Mouse (Mus musculus) mouse trophoblast stem cell (cell line): ENCODE results near the gene Adcy9.

Source experiments
- in situ Hi-C, 2 experiments: fragments of 300-500 bp; cut with MseI, MboI; formaldehyde crosslinking; loops; 2 replicates in 1 of 2; 3 replicates in 1 of 2; pipeline ENCODE4 v1.15.1; 2025

Gene Adcy9

DNA sequence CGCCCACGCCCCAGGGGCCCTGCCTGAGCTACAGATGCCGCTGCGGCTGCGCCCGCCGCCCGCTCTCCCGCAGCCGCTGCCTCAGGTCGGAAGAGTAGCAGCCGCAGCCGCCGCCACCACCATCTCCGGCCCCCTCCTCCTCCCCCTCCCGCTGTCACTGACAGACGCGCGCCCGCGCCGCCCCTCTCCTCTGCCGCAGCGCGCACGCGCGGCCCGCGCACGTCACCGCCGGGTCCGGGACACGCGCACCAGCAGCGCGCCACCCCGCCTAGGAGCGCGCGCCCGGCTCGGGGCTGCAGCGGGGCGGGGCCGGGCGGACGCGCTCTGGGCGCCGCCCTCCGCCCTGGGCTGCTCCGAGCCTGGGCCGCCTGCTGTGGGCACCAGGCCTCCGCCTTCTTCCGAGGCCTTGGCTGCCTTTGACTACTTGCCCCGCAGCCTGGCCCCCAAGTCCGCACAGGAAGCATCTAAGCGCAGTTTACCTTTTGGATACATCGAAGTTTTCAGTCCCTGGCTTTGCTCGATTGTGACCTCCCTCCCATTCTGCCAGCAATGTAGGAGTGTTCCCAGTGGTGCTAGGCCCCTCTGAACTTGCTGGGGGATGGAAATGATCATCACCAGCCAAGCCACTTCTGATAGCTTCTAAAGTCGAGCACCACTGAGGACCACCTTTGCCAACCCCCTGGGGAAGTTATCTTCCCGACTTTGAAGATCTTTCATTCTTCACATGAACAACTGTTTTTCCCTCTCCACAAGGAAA, at the start of gene Adcy9:
TSS of gene Adcy9 (minus strand) at position 201 of the 757 bp plus-strand sequence.
- in situ Hi-C loops = no loop called here

DNA sequence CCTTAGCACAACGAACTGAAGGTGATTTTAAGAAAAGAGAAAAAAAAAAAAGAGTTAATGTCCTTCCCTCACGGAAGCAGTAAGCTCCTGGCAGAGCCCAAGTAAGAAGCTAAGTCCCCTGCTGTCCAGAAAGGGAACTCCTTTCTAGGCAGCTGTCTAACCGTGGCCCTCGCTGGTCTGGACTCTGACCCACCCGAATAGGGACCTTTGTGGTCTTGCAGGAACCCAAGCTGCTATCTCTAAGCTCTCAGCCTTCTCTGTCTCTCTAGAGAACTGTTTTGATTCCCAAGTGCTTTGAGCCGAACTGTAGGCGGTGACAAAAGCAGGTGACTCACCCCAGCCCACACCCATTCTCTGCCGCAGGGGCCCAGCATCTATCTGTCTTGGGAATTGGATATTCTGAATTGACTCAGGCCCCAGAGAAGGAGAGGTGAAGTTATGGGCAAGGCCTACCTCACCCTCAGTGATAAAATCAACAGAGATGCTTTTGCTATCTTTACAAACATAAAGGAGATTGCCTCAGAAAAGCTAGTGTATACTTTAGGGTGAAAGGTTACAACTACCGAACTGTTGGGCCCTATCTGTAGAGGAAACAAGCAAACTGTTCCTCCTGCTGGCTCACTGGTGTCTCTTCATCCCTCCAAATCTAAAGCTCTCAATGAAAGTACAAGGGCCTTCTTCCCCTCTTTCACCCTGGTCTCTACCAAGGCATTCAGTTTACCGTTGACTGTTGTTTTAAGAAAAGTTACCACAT, 49.5 kb upstream of the Adcy9 start:
- in situ Hi-C loops = no loop called here

GRCm38 (mm10) chr16:4464529-4465089, 44.3 kb upstream of the Adcy9 start:
- in situ Hi-C loops = no loop called here

DNA sequence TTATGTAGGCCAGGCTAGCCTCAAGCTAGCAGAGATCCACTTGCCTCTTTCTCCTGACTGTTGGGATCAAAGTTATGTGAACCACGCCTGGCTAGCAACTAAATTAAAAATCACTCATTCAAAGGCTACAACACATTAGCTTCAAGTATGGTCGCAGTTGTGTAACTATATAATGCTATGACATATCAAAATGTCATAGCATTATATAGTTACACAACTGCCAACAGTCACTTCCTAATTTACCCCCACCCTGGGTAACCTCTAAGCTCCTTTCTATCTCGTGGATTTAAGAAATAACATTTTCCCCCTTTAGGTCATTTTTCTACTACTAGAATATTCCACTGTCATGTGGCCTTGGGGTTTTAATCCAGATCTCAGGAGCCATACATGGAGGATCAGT, 37.6 kb upstream of the Adcy9 start:
- in situ Hi-C loops = no loop called here

DNA sequence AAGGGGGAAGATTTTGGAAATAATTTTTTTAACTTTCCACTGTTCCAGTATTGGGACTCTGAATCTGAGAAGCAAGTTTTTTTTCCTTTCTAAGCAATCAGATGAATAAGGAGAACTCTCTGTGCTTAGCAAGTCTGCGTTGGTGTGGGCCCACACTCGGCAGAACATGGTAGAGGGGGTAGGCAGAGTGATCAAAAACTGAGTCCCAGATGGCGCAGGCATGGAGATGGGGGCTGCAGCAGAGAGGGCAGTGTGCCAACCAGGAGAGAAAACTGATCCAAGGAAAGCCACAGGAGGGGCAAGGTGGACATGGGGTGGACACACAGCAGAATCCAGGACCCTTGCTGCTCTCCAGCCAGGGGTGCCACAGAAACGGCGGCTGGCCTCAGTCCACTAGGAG, 36.1 kb upstream of the Adcy9 start:
- in situ Hi-C loops = no loop called here

DNA sequence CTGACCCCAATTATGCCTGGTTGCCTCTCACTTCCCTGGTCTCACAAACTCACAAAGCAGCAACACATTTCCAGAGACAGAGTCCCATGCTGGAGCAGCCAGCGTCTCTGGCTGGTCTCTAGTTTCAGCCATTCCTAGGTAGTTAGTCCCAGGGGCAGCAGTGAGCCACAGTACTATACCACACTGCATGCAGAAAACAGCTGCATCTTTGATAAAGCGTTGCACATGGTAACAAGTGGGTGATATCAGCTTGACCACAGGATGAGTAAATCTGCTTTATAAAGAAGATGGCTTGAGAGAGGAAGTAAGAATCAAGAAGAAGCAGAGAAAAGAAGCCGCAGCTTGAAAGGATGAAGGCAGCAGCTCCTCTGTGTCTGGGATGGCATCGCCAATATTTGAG, 35.4 kb upstream of the Adcy9 start:
- in situ Hi-C loops = no loop called here

DNA sequence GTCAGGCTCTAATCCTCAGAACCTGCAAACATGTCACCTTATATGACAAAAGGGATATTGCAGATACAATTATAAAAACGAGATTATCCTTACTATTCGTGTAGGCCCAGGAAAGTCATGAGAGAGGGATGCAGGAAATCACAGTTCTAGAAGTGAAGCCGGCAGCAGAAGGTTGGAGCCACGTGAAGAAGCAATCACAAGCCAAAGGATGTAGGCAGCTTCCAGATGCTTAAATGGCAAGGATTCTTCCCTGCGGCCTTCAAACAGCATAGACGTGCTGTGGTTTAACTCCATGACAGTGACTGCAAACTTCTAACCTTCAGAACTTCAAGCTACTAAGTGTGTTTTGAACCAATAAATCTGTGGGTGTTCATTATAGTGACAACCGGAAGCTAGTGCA, 34.3 kb upstream of the Adcy9 start:
- in situ Hi-C loops = no loop called here

- in situ Hi-C loops = no loop called here
Measured at GRCm38 (mm10) chr16:4449418-4449817, 29.1 kb upstream of the Adcy9 start.

DNA sequence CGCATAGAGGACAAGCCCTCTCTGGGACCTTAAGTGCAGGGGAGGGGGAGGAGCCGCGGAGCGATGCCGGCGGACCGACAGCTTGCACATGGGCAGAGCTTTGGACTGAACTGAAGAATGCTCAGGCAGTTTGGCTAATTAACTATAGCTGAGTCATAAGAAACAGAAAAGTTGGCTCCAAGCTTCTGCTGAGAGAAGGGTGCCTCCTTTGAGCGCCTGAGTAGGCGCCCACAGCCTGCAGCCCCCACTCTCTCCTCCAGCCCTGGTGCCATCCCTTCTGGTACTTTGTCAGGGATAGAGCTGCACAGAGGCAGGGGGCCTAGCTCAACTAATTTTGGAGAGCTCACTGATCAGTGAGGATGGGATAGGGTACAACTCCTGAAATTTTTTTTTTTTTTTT, 27.9 kb upstream of the Adcy9 start:
- in situ Hi-C loops = no loop called here

DNA sequence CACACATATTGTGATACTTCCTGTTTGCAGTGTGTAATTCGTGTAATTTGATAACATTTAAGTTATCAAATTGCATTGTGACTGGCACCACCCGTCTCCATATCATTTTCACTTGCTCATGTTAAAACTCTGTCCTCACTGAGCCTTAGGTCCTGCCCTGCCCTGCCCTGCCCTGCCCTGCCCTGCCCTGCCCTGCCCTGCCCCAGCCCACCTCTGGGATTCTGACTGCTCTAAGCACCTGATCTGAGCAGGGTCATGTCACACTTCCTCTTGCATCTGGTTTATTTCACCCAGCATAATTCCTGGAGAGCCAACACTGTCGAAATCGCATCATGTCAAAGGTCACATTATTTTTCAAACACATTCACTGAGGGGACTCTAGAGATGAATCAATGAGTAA, 26.1 kb upstream of the Adcy9 start:
- in situ Hi-C loops = no loop called here

GRCm38 (mm10) chr16:4444378-4444777, 24.1 kb upstream of the Adcy9 start:
- in situ Hi-C loops = no loop called here

DNA sequence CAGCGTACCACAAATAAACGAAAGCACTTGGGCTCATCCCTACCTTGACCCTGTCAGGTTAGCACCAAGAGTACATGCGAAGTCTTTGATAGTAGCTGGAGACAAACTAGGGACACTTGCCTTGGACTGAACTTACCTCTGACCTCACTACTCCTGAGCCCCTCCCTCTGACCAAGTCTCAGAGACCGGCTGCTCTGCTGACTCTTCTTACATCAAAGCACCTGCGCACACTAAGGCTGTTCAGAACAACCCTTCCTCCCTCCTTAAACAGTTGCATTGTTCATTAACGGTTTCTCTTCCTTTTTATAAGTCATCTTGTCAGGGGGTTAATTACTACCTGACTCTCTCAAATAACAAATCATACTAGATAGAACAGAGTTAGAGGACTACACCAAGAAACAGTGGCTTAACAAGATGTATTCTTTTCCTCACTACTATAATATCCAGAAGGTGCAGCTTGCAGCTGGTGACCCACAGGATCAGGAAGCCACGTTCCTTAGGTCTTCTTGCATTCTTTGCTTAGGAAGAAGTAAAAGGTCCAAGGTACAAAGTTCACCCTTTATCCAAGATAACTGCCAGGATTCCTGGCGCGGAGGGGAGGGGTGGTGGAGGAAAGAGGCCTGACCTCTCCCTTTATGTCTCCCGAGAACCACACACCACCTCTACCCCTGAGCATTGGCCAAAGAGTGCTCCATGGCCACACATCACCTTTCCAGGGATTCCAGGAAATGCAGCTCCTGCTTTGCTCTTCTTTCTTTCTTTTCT, 19.2 kb upstream of the Adcy9 start:
- in situ Hi-C loops = no loop called here

GRCm38 (mm10) chr16:4436738-4437137, 16.4 kb upstream of the Adcy9 start:
- in situ Hi-C loops = no loop called here

GRCm38 (mm10) chr16:4435371-4435770, 15.1 kb upstream of the Adcy9 start:
- in situ Hi-C loops = no loop called here

- in situ Hi-C loops = no loop called here
Measured at GRCm38 (mm10) chr16:4431841-4432240, 11.5 kb upstream of the Adcy9 start.

DNA sequence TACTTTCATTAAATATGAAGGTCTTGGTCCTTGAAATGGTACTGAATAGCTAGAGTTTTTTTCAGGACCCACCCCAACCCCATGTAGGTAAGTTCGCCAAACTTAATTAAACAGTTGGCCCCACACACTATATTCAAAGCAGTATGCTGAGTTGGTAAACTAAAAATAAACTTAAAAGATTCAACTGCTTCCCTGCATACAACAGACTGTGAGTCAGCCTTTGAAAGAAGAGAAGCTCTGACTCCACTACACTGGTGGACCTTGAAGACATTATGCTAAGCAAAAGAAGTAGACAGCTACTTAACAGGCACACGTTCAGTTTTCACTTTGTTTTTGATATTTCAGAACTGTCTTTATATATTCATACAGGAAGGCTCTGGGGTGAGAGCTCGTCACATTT, 10.7 kb upstream of the Adcy9 start:
- in situ Hi-C loops = no loop called here

DNA sequence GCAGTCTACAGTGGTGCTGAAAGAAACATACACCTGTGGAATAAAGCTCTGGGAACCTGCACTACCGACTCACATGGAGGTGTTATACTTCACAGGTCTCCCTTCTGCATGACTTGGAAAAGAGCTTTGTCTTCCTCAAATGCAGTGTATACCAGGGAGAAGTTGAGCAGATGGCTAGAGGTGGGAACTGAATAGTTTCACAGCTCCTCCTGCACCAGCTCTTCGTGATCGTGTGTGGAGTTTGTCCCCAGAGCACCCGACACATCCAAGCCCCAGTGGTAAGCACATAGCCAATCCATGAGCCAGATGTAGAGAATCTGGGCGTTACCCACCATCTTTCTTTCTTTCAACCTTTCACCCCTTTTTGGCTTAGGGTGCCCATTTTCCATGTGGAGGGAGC, 9.9 kb upstream of the Adcy9 start:
- in situ Hi-C loops = no loop called here

DNA sequence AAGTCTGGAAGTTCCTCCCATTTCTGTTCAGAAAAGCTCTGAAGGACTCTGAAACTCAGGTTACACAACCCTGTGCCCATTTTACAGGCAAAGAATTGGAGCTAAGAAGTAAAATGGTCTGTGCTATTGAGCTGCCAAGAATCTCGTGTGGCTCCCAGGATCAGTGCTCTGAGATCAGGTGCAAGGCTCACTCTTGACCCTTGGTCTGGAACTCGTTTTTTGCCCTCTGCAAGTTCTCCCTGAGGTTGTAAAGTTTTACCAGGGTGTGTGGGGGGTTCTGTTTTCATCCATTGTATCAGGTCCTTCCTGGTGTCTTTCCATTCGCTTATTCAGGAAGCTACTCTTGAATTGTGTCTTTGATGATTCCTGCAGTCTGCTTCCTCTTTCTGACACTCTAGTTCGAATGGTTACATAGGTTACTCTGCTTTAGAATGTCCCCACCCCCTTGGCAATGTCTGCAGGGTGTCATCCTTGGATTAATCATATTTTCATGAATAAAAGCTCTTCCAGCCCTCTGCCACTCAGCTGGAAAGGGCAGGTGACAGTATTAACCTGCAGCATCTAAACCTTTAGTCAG, 5.4 kb upstream of the Adcy9 start:
- in situ Hi-C loops = no loop called here

DNA sequence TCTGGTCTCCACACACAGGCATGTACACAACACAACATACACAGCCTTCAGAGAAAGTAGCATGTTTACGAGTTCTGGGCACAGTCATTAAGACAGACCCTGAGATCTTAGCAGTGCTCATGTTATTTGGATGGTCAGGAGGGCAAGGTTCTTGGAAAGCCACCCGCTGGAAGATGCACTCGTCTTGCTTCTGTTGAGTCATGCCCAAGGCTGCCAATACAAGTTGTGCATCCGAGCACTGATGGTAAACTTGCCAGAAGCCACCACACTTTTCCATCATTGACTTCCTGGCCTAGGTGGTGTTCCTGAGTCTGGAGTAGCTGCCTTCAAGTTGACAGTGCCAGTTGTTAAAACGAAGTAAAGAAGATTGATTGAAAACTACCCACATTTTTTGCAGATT, 3.3 kb upstream of the Adcy9 start:
- in situ Hi-C loops = no loop called here

DNA sequence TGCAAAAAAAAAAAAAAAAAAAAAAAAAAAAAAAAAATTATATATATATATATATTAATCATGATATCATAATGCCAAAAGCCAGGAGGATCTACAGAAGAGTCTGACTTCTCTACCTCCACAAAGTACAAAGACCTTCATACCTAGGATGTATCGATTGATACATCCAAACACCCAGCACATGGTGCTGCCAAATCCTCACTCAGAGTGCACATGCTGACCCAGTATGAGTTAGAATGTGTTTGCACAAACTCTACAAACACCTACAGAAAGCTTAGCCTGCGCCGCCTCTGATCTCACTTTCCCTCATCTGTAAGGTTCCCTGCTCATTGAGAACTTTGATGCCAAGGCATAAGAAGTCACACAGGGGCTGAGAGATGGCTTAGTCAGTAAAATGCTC, 2.7 kb upstream of the Adcy9 start:
- in situ Hi-C loops = no loop called here

GRCm38 (mm10) chr16:4419546-4420297, 576 bp downstream of the Adcy9 start:
- in situ Hi-C loops = no loop called here
